Mouse (Mus musculus) bone marrow, adult 2 months (tissue): ENCODE data around the gene Hsd17b12.

ENCODE experiments used
- CTCF ChIP-seq: fragments of 200-500 bp; IDR thresholded peaks from 2 replicates; pipeline ENCODE4 v1.5.1; 2011; ENCODE audit warnings: low read length, control low read depth; ENCODE audit not compliant: control insufficient read depth, insufficient read depth
- POLR2A ChIP-seq: fragments of 200-500 bp; IDR thresholded peaks from 2 replicates; pipeline ENCODE4 v1.6.1; 2011; ENCODE audit warnings: low read depth, mild to moderate bottlenecking, control low read depth, low read length, borderline replicate concordance; ENCODE audit not compliant: control insufficient read depth

- TF ChIP-seq CTCF (no peak), POLR2A (no peak)
These were observed 115.3 kb downstream of the Hsd17b12 start for GRCm38 (mm10) chr2:94042461-94042860.
